ENCODE assay signal across 28 mouse cellular contexts in genomic region chr9:54840145-54840544, GRCm38 (mm10).
"Had no signal": no experiment of that assay in that cellular context is flagged by ENCODE, and none has a peak within 500 bp of the region (broad histone marks: within the 10 kb centered on the region; RNA-seq: fewer than 3 reads in every experiment).

No protein-coding gene starts in this region.

- H3K9me3 ChIP-seq: heart, embryonic 10.5 days; heart, embryonic 12.5 days; hindbrain, embryonic 10.5 days; hindbrain, embryonic 12.5 days; intestine, embryonic 15.5 days; limb, embryonic 10.5 days; limb, embryonic 12.5 days; liver, embryonic 13.5 days; liver, embryonic 15.5 days had no signal

- H3K36me3 ChIP-seq: heart, embryonic 10.5 days; heart, embryonic 12.5 days; hindbrain, embryonic 10.5 days; hindbrain, embryonic 12.5 days; intestine, embryonic 15.5 days; limb, embryonic 10.5 days; limb, embryonic 12.5 days; liver, embryonic 13.5 days; liver, embryonic 15.5 days had no signal

- H3K27me3 ChIP-seq: heart, embryonic 12.5 days; hindbrain, embryonic 12.5 days; intestine, embryonic 15.5 days; limb, embryonic 12.5 days; liver, embryonic 13.5 days; liver, embryonic 15.5 days had no signal

- H3K4me1 ChIP-seq: heart, embryonic 10.5 days; heart, embryonic 12.5 days; hindbrain, embryonic 10.5 days; hindbrain, embryonic 12.5 days; intestine, embryonic 15.5 days; liver, embryonic 13.5 days had no signal

- ATAC-seq: hindbrain, embryonic 16.5 days; inflammation-experienced regulatory T-cells, adult 6 months; intestine, embryonic 15.5 days; intestine, postnatal 0 days had no signal

- H3K27ac ChIP-seq: gastrocnemius, adult 2 months; heart, adult 2 months; heart, embryonic 10.5 days; hindbrain, embryonic 10.5 days; hindbrain, embryonic 12.5 days; hindbrain, embryonic 14.5 days; intestine, embryonic 15.5 days; layer of hippocampus, adult 2 months; left cerebral cortex, adult 2 months; limb, embryonic 10.5 days; limb, embryonic 12.5 days; liver, embryonic 13.5 days; liver, embryonic 15.5 days had no signal

- H3K4me3 ChIP-seq: gastrocnemius, adult 2 months; heart, adult 2 months; heart, embryonic 10.5 days; heart, embryonic 12.5 days; hindbrain, embryonic 10.5 days; hindbrain, embryonic 12.5 days; intestine, embryonic 15.5 days; layer of hippocampus, adult 2 months; left cerebral cortex, adult 2 months; limb, embryonic 10.5 days; limb, embryonic 12.5 days; liver, embryonic 13.5 days; liver, embryonic 15.5 days had no signal

- H3K9ac ChIP-seq: heart, embryonic 12.5 days; hindbrain, embryonic 12.5 days; hindbrain, embryonic 14.5 days; intestine, embryonic 15.5 days; limb, embryonic 12.5 days; liver, embryonic 13.5 days; liver, embryonic 15.5 days had no signal

- H3K4me2 ChIP-seq: heart, embryonic 12.5 days; hindbrain, embryonic 12.5 days; hindbrain, embryonic 14.5 days; intestine, embryonic 15.5 days; limb, embryonic 12.5 days; liver, embryonic 11.5 days; liver, embryonic 13.5 days; liver, embryonic 15.5 days had no signal

- DNase-seq: gastrocnemius, adult 2 months; gastrocnemius, postnatal 10 days; gastrocnemius, postnatal 25 days; heart, adult 2 months; heart, postnatal 10 days; heart, postnatal 4 days; kidney, adult 18-20 months; kidney, adult 8-10 months; kidney, postnatal 10 days; kidney, postnatal 25 days; kidney, postnatal 4 days; liver; liver, embryonic 13.5 days had no signal
